Mouse (Mus musculus) liver, adult (tissue): ENCODE data around the gene Enam.

Experiments
- GATA4 ChIP-seq: IDR thresholded peaks from 2 replicates; pipeline ENCODE4 v1.6.1; 2014; ENCODE audit warnings: mild to moderate bottlenecking, low read length; ENCODE audit not compliant: insufficient replicate concordance

The Enam gene

DNA sequence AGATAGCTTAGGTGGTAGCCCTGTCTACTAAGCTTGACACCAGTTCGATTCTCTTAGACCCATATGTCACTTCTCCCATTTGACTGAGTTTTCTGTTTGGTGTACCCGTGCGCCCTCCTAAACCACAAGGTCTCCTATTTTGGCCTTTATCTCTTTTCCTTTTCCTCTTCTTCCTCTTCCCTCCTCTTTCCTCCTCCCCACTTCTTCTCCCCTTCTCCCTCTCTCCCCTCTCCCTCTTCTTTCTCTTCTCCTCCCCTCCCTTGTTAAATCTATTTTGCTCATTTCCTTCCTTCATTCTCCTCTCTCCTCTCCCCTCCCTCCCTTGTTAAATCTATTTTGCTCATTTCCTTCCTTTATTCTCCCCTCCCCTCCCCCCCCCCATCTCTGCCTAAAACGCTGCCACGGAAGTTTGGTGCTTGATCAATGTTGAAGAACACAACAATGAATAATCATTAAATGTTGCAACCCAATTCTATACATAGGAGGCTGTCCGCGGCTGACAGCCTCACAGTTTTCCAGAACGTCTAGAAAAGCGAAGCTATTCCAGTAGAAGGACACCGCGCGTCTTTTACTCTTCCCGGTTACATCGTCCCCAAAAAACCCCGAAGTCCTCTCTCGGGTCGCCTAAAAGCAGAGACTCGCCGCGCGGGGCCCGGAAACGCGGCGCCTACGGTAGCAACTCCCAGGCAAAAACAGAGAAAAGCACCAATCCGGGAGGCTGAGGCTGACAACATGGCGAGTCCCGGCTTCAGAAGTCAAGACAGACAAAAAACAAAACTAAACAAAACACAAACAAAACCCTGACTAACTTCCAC, 65.7 kb downstream of the Enam start:
- no peak for TF ChIP-seq GATA4

DNA sequence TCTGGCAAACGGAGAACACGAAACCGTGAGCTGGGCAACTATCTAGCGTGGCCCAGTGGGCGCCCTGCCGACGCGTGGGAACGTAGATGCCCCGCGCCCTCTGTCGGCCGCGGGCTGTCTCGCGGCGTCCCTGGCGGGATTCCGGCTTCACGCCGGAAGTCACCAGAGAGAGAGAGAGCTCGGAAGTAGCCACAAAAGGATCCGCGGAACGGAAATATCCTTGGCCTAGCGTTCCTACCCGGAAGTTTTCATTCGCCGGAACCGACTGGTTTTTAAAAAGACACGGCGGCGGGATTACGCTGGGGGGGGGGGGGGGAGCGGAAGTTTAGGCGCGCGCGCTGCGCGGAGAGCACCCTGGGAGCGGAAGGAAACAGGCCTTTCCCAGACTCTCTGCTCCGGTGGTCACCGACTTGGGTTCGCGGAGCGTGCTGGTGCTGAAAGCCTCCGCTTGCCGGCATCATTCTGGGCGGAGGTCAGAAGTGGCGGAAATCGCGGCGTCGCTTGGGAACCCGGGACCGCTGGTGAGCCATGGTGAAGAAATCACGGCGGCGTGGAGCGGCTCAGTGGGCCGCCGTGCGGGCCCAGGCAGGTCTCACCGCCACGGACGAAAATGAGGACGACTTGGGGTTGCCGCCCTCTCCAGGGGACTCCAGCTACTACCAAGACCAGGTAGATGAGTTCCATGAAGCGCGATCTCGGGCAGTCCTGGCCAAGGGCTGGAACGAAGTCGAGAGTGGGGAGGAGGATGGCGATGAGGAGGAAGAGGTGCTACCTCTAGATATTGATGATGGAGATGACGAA, 66.5 kb downstream of the Enam start, which contains the start of gene Utp3:
Utp3 (plus strand) TSS at position 377 of the 801 bp plus-strand sequence.
- TF ChIP-seq GATA4: peak; percentile 87; the same call in 1 of the 2 replicates
